Comparison of ENCODE assay signal across 27 mouse cellular contexts in the genomic region with DNA sequence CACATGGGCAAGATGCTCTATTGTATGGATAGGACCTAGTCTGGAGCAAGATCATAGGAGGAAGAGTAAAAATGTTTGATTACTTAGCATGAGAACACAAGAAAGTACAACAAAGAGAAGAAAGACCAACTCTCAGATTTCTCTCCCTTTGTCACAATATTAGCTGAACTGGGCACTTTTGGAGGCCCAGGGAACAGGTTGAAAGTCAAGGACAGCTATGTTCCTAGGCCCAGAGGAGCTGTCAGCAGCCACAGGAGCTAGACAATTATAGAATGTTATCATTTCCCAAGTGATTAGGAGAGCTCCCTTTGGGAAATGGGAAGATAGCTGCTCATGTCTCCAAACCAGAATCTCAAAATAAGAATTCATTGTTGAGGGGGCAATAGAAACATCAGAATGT. TPM values are rescaled to one million over a fixed set of nuclear protein-coding genes. Genes with fewer than 3 reads are reported as not detected.
DNase-seq lines count a peak whose midpoint lies in the region; ATAC-seq and TF ChIP-seq lines count a peak whose summit lies in the region.
"Had no signal": no experiment of that assay in that cellular context is flagged by ENCODE, and none has a peak within 500 bp of the region (broad histone marks: within the 10 kb centered on the region; RNA-seq: fewer than 3 reads in every experiment).

No protein-coding gene starts in this region.

- TF ChIP-seq EP300 in heart, adult 2 months (IDR thresholded peaks at IDR 0.05; ENCODE audit: insufficient read depth, low read depth, low read length) = no peak
- no peak for TF ChIP-seq EP300 in heart, postnatal 0 days (IDR thresholded peaks at IDR 0.05; ENCODE audit: low read depth)

- H3K4me3 ChIP-seq in heart, adult 2 months = no peak overlapping the region
- no peak overlapping the region for H3K4me3 ChIP-seq in midbrain, embryonic 11.5 days (ENCODE audit: low read depth, low read length)
- no peak overlapping the region for H3K4me3 ChIP-seq in midbrain, embryonic 15.5 days
- no peak overlapping the region for H3K4me3 ChIP-seq in heart, postnatal 0 days (ENCODE audit: low read depth, low read length)
- no peak overlapping the region for H3K4me3 ChIP-seq in hindbrain, embryonic 13.5 days
- H3K4me3 ChIP-seq: erythroblast, embryonic 14.5 days; neural tube, embryonic 15.5 days had no signal

- peaks cover 2% of the 10 kb centered on the region for H3K4me1 ChIP-seq in heart, adult 2 months (ENCODE audit: control insufficient read depth, insufficient read depth, low read length)
- no peaks in the 10 kb centered on the region for H3K4me1 ChIP-seq in midbrain, embryonic 11.5 days (ENCODE audit: control insufficient read depth, insufficient read depth, low read length)
- no peaks in the 10 kb centered on the region for H3K4me1 ChIP-seq in midbrain, embryonic 15.5 days
- peaks cover 17% of the 10 kb centered on the region; the same call in 1 of the 2 replicates for H3K4me1 ChIP-seq in heart, postnatal 0 days (ENCODE audit: control insufficient read depth, insufficient read depth)
- peaks cover 16% of the 10 kb centered on the region for H3K4me1 ChIP-seq in hindbrain, embryonic 13.5 days (replicated peaks)

- no peaks in the 10 kb centered on the region for H3K27me3 ChIP-seq in heart, adult 2 months (ENCODE audit: control insufficient read depth, insufficient read depth, low read length)
- no peaks in the 10 kb centered on the region for H3K27me3 ChIP-seq in midbrain, embryonic 11.5 days (ENCODE audit: control insufficient read depth, insufficient read depth, low read length)
- no peaks in the 10 kb centered on the region for H3K27me3 ChIP-seq in midbrain, embryonic 15.5 days (replicated peaks)
- H3K27me3 ChIP-seq in heart, postnatal 0 days (ENCODE audit: control insufficient read depth, insufficient read depth, low read length) = no peaks in the 10 kb centered on the region
- no peaks in the 10 kb centered on the region for H3K27me3 ChIP-seq in hindbrain, embryonic 13.5 days
- H3K27me3 ChIP-seq: neural tube, embryonic 15.5 days had no signal

- TF ChIP-seq POLR2A in heart, adult 2 months (IDR thresholded peaks at IDR 0.05; ENCODE audit: insufficient read depth, low read depth, low read length) = no peak

- no peaks in the 10 kb centered on the region for H3K79me2 ChIP-seq in heart, adult 2 months (replicated peaks; ENCODE audit: control insufficient read depth, insufficient read depth, low read length)

- no peak for TF ChIP-seq CTCF in heart, adult 2 months (IDR thresholded peaks at IDR 0.05)
- no peak for TF ChIP-seq CTCF in heart, postnatal 0 days (IDR thresholded peaks at IDR 0.05; ENCODE audit: low read depth)

- H3K36me3 ChIP-seq in heart, adult 2 months (ENCODE audit: control insufficient read depth, insufficient read depth, low read length) = peaks cover 2% of the 10 kb centered on the region; the same call in 1 of the 2 replicates
- H3K36me3 ChIP-seq in midbrain, embryonic 11.5 days (ENCODE audit: control insufficient read depth, insufficient read depth, low read length) = no peaks in the 10 kb centered on the region
- H3K36me3 ChIP-seq in midbrain, embryonic 15.5 days (replicated peaks) = no peaks in the 10 kb centered on the region
- H3K36me3 ChIP-seq in heart, postnatal 0 days (replicated peaks; ENCODE audit: control insufficient read depth, insufficient read depth, low read length) = no peaks in the 10 kb centered on the region
- no peaks in the 10 kb centered on the region for H3K36me3 ChIP-seq in hindbrain, embryonic 13.5 days
- H3K36me3 ChIP-seq: neural tube, embryonic 15.5 days had no signal

- intact Hi-C loops in heart, adult 2 months (cut with DNase I) = no loop called here

- H3K27ac ChIP-seq in heart, adult 2 months = peak overlapping the region; percentile 2; the same call in 1 of the 2 replicates
- H3K27ac ChIP-seq in midbrain, embryonic 11.5 days (ENCODE audit: low read depth, low read length) = no peak overlapping the region
- H3K27ac ChIP-seq in midbrain, embryonic 15.5 days = no peak overlapping the region
- peak overlapping the region; percentile 54 for H3K27ac ChIP-seq in heart, postnatal 0 days (ENCODE audit: low read depth)
- no peak overlapping the region for H3K27ac ChIP-seq in hindbrain, embryonic 13.5 days
- H3K27ac ChIP-seq: kidney, postnatal 0 days; liver, embryonic 14.5 days; macrophage; neural tube, embryonic 15.5 days had no signal

- H3K9me3 ChIP-seq in midbrain, embryonic 11.5 days (ENCODE audit: control insufficient read depth, low read length) = no peaks in the 10 kb centered on the region
- H3K9me3 ChIP-seq in midbrain, embryonic 15.5 days = no peaks in the 10 kb centered on the region
- H3K9me3 ChIP-seq in heart, postnatal 0 days (replicated peaks; ENCODE audit: control insufficient read depth, low read length) = no peaks in the 10 kb centered on the region
- H3K9me3 ChIP-seq in hindbrain, embryonic 13.5 days = no peaks in the 10 kb centered on the region
- H3K9me3 ChIP-seq: neural tube, embryonic 15.5 days had no signal

- no peak overlapping the region for H3K4me2 ChIP-seq in midbrain, embryonic 11.5 days
- H3K4me2 ChIP-seq in midbrain, embryonic 15.5 days = no peak overlapping the region
- H3K4me2 ChIP-seq in heart, postnatal 0 days (ENCODE audit: low read depth, low read length) = no peak overlapping the region
- no peak overlapping the region for H3K4me2 ChIP-seq in hindbrain, embryonic 13.5 days
- H3K4me2 ChIP-seq: neural tube, embryonic 15.5 days had no signal

- ATAC-seq in midbrain, embryonic 11.5 days (ENCODE audit: low FRiP score) = no peak
- ATAC-seq in midbrain, embryonic 15.5 days (replicated peaks) = no peak
- peak; percentile 72 for ATAC-seq in heart, postnatal 0 days (ENCODE audit: insufficient read depth, low read depth)
- no peak for ATAC-seq in hindbrain, embryonic 13.5 days (ENCODE audit: low FRiP score)
- ATAC-seq: forebrain, embryonic 16.5 days; intestine, embryonic 16.5 days had no signal

- no peak overlapping the region for H3K9ac ChIP-seq in heart, adult 2 months (ENCODE audit: low read depth, low read length)
- H3K9ac ChIP-seq in midbrain, embryonic 11.5 days (ENCODE audit: low read length) = no peak overlapping the region
- H3K9ac ChIP-seq in midbrain, embryonic 15.5 days = no peak overlapping the region
- no peak overlapping the region for H3K9ac ChIP-seq in heart, postnatal 0 days (replicated peaks; ENCODE audit: low read depth, low read length)
- no peak overlapping the region for H3K9ac ChIP-seq in hindbrain, embryonic 13.5 days
- H3K9ac ChIP-seq: liver, embryonic 14.5 days; neural tube, embryonic 15.5 days had no signal

- no peak for DNase-seq in heart, adult 2 months
- DNase-seq in heart, postnatal 4 days = no peak
- peak; percentile 83 for DNase-seq in midbrain, embryonic 11.5 days (ENCODE audit: low spot score, missing footprints)
- DNase-seq in heart, postnatal 0 days (ENCODE audit: low spot score) = peak; percentile 30
- no peak for DNase-seq in layer of hippocampus, adult 8-10 months (ENCODE audit: low spot score in 2 of 2)
- no peak for DNase-seq in ovary, postnatal 10 days (ENCODE audit: low spot score)
- DNase-seq: adrenal gland, postnatal 14 days; cerebellum, adult 11 months; cerebellum, adult 9-10 months; cerebellum, postnatal 36 days; gastrocnemius, postnatal 10 days; kidney, adult 8-10 months; layer of hippocampus, adult 9-11 months; lung, adult 2 months; lung, postnatal 10 days; right cerebral cortex, postnatal 25 days; thymus, adult 18-20 months; thymus, postnatal 25 days had no signal

RNA-seq across cellular contexts. Expression of gene Fzd4, which starts 56.8 kb away (rescaled TPM):
- total RNA-seq in heart, adult 2 months (2021) = 10 to 100 TPM; 33.7 to 36.2 TPM
- 15.2 and 26.1 TPM in 2 replicates for polyA plus RNA-seq in heart, adult 2 months (2012; rRNA removed)
- 10 to 100 TPM; 43.2 TPM for total RNA-seq in heart, postnatal 4 days (2021)
- polyA plus RNA-seq in midbrain, embryonic 11.5 days (2014; fragmentation: Nextera tagmentation; extraction: Ambion mirVana) = 2.0 and 2.6 TPM in 2 replicates
- 1.6 and 1.7 TPM in 2 replicates for polyA plus RNA-seq in midbrain, embryonic 15.5 days (2015; fragmentation: Nextera tagmentation; extraction: Ambion mirVana)
- total RNA-seq in heart, postnatal 0 days (2014; rRNA removed; ENCODE audit: low replicate concordance) = 16.0 and 18.0 TPM in 2 replicates
- polyA plus RNA-seq in heart, postnatal 0 days (2015; fragmentation: Nextera tagmentation; extraction: Ambion mirVana) = 9.3 and 9.6 TPM in 2 replicates
- polyA plus RNA-seq in hindbrain, embryonic 13.5 days (2015; fragmentation: Nextera tagmentation; extraction: Ambion mirVana) = 2.1 and 2.4 TPM in 2 replicates
- total RNA-seq in layer of hippocampus, adult 8-10 months (2022) = 1 to 10 TPM; 6.2 to 7.4 (median 6.5) TPM
- polyA plus RNA-seq: erythroblast, embryonic 14.5 days had no signal

RNA-seq across cellular contexts. Expression of gene Tmem135, which starts 56.9 kb away (rescaled TPM):
- total RNA-seq in heart, adult 2 months (2021) = 10 to 100 TPM; 43.2 to 45.1 TPM
- polyA plus RNA-seq in heart, adult 2 months (2012; rRNA removed) = 18.8 and 27.2 TPM in 2 replicates
- total RNA-seq in heart, postnatal 4 days (2021) = 10 to 100 TPM; 35.9 to 43.6 TPM
- polyA plus RNA-seq in midbrain, embryonic 11.5 days (2014; fragmentation: Nextera tagmentation; extraction: Ambion mirVana) = 15.1 and 16.7 TPM in 2 replicates
- 28.0 and 32.8 TPM in 2 replicates for polyA plus RNA-seq in midbrain, embryonic 15.5 days (2015; fragmentation: Nextera tagmentation; extraction: Ambion mirVana)
- 20.6 and 70.6 TPM in 2 replicates for total RNA-seq in heart, postnatal 0 days (2014; rRNA removed; ENCODE audit: low replicate concordance)
- polyA plus RNA-seq in heart, postnatal 0 days (2015; fragmentation: Nextera tagmentation; extraction: Ambion mirVana) = 30.9 and 31.6 TPM in 2 replicates
- polyA plus RNA-seq in hindbrain, embryonic 13.5 days (2015; fragmentation: Nextera tagmentation; extraction: Ambion mirVana) = 20.3 and 24.5 TPM in 2 replicates
- total RNA-seq in layer of hippocampus, adult 8-10 months (2022) = 10 to 100 TPM; 59.4 to 69.6 (median 64.9) TPM

Comparison
In these comparisons a context has a peak if more than half of its experiments do, and no peak if none do; other contexts are left out.
1. DNase-seq: peak in midbrain, embryonic 11.5 days (single experiment) and heart, postnatal 0 days (single experiment); none in heart, adult 2 months (0 of 2), heart, postnatal 4 days (single experiment), layer of hippocampus, adult 8-10 months (0 of 2) and ovary, postnatal 10 days (single experiment).
2. H3K27ac ChIP-seq: peak in heart, adult 2 months (single experiment) and heart, postnatal 0 days (single experiment); none in midbrain, embryonic 11.5 days (single experiment), midbrain, embryonic 15.5 days (single experiment) and hindbrain, embryonic 13.5 days (single experiment).